Mouse (Mus musculus): ENCODE measurements around the gene 9330159F19Rik.

DNA sequence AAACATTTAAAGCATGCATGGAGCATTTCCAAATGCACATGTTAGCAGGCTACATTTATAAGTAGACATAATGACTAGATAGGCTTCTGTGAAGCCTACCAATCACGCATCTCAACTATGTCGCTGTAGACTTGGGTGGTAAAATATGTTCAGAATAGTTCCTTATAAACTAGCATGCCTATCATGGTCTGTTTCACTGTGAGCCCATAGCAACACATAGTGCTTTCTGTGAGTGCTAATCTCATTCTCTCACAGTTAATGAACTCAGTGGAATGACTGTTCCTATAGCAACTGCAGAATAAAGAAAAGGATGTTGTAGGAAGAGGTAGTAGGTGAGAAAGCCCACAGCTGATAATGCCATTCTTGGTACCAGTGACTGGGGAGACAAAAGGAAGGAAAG is 30.4 kb upstream of the 9330159F19Rik start:
- TF ChIP-seq CTCF (IDR thresholded peaks at IDR 0.05) (no peak), POLR2A (IDR thresholded peaks at IDR 0.05; ENCODE audit: insufficient read depth, low read depth, low read length) (no peak), EP300 (IDR thresholded peaks at IDR 0.05; ENCODE audit: insufficient read depth, low read depth, low read length) (no peak)

Data from heart, adult 2 months (tissue).